Mouse (Mus musculus): ENCODE data around the gene Cwc25. TPM values are rescaled to one million over a fixed set of nuclear protein-coding genes. Genes with fewer than 3 reads are reported as not detected.
"Not testable (repeated sequence)": the region's sequence is repeated elsewhere in the genome, so short reads cannot be mapped to it uniquely, and the experiment has no call there.

Cwc25 gene
- total RNA-seq, 2 experiments from 2014 or later = 5.5 to 5.7 TPM

- no peak for DNase-seq
- intact Hi-C loops (cut with DNase I) = no loop called here
Measured at GRCm38 (mm10) chr11:97801409-97802193, 35.2 kb upstream of the Cwc25 start.

GRCm38 (mm10) chr11:97800691-97801408 is 34.5 kb upstream of the Cwc25 start:
- intact Hi-C loops (cut with DNase I) = no loop called here

GRCm38 (mm10) chr11:97799994-97800690 is 33.8 kb upstream of the Cwc25 start:
- intact Hi-C loops (cut with DNase I) = loop anchor here (2.0 to 5.0 kb wide), 2 partner anchors 37 to 83 kb away; no protein-coding TSS in a partner anchor
- peak; percentile 68 to 75 for DNase-seq

More at GRCm38 (mm10) chr11:97800691-97801408, 34.5 kb upstream of the Cwc25 start:
- no peak for DNase-seq

DNA sequence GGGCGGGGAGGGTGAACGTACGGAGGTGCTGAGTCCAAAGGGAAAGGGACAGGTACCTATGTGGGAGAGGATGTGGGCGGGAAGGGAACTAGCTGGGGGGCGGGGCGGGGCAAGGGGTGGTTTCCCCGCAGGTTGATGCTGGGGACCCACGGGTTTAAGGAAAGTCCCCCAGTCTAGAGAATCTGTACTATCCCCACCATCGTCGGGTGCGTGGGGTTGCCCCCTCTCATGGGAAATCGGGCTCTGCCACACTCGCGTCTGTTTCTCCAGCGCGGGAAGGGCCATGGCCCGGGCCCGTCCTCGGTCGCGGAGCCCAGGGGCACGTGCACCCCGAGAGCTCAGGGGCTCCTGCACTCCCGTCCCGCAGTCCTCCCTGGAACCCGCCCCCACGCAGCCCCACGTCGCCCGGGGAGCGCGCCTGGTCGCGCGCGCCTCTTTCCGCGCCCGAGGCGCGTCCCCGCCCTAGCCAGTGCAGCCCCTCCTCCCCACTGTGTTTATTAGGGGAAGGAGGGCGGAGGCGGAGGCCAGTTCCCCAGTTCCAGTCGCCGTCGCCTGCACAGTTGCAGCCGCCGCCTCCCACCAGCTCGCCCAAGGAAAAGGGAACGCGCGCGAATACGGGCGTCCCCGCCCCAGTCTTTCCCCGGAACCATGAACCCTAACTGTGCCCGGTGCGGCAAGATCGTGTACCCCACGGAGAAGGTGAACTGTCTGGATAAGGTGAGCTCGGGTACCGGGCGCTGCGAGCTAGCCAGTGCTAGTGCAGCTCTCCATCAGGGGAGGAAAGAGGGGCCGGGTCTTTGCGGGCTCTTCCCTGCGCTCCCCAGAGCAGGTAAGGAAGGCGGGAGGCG is 33.0 kb upstream of the Cwc25 start:
- intact Hi-C loops (cut with DNase I) = loop anchor here (2.0 to 5.0 kb wide), 2 partner anchors 38 to 83 kb away; no protein-coding TSS in a partner anchor
- peak; percentile 83 to 85 for DNase-seq

GRCm38 (mm10) chr11:97798782-97799145 is 32.4 kb upstream of the Cwc25 start, which contains the start of gene Lasp1:
TSS of gene Lasp1 (plus strand) at chr11:97799000.
- DNase-seq = peak; percentile 81 to 87
- intact Hi-C loops (cut with DNase I) = loop anchor here (2.0 to 5.0 kb wide), 2 partner anchors 39 to 84 kb away; no protein-coding TSS in a partner anchor

DNA sequence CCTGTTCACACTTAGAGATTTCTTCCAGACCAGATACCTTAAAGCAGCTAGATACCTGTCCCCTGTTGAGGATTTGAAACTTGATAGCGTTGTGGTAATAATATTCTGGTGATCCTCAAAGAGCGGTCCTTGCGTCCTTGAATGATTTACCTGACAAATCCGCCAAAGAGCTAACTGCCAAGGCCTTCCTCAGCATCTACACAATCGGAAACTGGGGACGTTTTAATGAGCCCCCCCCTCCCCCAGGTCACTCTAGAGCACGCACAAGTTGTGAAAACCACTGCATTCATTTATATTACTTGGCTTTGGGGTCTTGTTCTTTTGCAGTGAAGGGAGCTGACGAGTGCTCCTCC is 31.7 kb upstream of the Cwc25 start:
- intact Hi-C loops (cut with DNase I) = loop anchor here (2.0 to 5.0 kb wide), 2 partner anchors 39 to 85 kb away; no protein-coding TSS in a partner anchor
- no peak for DNase-seq

GRCm38 (mm10) chr11:97797369-97798082 is 31.2 kb upstream of the Cwc25 start:
- intact Hi-C loops (cut with DNase I) = loop anchor here (2.0 to 5.0 kb wide), 3 partner anchors 40 to 191 kb away; no protein-coding TSS in a partner anchor
- peak in 1 of 2 experiments; percentile 40 for DNase-seq

DNA sequence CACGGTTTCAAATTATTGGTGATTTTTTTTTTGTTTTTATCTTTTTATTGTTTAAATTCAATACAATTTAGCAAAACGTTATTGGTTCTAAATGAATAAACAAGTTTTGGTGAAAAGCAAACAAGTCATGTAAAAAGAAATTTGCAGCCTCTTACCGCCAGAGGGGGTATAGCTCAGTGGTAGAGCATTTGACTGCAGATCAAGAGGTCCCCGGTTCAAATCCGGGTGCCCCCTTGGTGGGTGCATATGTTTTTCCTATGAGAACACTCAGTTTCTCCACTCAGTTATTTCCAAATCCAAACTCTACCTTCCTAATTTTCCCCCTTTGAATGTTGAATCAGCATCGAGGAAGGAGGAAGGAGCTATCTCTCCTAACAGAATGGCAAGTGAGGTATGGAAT is 30.6 kb upstream of the Cwc25 start:
- DNase-seq = peak in 1 of 2 experiments; percentile 59
- intact Hi-C loops (cut with DNase I) = loop anchor here (2.0 to 5.0 kb wide), 2 partner anchors 40 to 192 kb away; no protein-coding TSS in a partner anchor

DNA sequence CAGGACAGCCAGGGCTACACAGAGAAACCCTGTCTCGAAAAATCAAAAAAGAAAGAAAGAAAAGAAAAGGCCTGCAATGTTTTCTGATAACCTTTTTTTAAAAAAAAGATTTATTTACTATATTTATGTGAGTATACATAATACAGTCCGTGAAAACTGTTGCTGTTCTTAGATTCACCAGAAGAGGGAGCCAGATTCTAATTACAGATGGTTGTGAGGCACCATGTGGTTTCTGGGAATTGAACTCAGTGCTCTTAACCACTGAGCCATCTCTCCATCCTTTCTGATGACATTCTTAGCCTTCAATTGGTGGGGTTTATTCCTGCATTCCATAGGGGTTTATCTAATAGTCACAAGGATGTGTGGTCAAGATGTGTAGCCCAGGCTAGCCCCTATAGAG is 26.8 kb upstream of the Cwc25 start:
- no peak for DNase-seq
- intact Hi-C loops (cut with DNase I) = loop anchor here (2.0 to 5.0 kb wide), 2 partner anchors 34 to 92 kb away; partner anchors contain the start of gene Fbxo47

GRCm38 (mm10) chr11:97790778-97791438 is 24.6 kb upstream of the Cwc25 start:
- DNase-seq = not testable (repeated sequence)
- intact Hi-C loops (cut with DNase I) = loop anchor here (5.0 kb wide), 1 partner anchor 36 kb away; no protein-coding TSS in a partner anchor

DNA sequence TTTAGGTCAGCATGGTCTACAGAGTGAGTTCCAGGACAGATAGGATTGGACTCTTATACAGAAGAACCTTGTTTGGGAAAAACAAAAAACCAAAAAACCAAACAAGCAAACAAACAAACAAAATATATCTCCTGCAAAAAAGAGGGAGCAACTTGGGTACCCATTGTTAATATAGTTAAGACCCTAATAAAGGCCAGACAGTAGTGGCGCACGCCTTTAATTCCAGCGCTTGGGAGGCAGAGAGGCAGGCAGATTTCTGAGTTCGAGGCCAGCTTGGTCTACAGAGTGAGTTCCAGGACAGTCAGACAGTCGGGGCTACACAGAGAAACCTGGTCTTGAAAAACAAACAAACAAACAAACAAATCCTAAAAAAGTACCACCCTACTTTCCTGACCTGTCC is 23.4 kb upstream of the Cwc25 start:
- intact Hi-C loops (cut with DNase I) = loop anchor here (2.0 to 5.0 kb wide), 2 partner anchors 38 to 57 kb away; no protein-coding TSS in a partner anchor

DNA sequence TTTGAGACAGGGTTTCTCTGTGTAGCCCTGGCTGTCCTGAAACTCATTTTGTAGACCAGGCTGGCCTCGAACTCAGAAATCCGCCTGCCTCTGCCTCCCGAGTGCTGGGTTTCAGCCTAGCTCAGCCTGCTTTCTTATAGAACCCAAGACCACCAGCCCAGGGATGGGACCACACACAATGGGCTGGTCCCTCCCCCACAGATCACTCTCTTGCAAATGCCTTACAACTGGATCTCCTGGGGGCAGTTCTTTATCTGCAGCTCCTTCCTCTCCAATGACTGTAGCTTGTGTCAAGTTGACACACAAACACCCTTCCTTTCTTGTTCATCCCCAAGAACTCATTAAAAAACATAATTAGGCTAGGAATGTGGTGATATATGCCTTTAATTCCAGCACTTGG is 21.6 kb upstream of the Cwc25 start:
- intact Hi-C loops (cut with DNase I) = loop anchor here (2.0 kb wide), 1 partner anchor 59 kb away; no protein-coding TSS in a partner anchor
- DNase-seq = no peak

More for the DNA sequence above, 23.4 kb upstream of the Cwc25 start:
- no peak for DNase-seq

DNA sequence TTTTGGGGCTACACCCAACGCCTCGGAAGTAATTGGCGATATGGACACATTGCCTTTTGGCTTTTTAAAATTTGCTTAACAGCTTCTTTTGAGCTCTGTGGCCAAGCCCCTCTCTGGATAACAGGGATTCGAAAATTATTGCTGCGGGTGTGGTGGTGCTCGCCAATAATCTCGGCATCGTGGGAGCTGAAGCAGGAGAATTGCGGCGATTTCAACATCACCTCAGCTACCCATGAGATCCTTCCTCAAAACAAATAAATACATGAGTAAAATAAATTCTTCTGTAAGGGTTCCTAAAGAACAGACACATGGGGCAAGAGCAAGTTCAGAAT is 16.2 kb upstream of the Cwc25 start:
- no peak for DNase-seq
- intact Hi-C loops (cut with DNase I) = no loop called here

GRCm38 (mm10) chr11:97781832-97782563 is 15.6 kb upstream of the Cwc25 start, which contains the start of gene Rpl23:
TSS of gene Rpl23 (minus strand) at chr11:97782437.
- intact Hi-C loops (cut with DNase I) = loop anchor here (2.0 kb wide), 1 partner anchor 15 kb away; the partner anchor contains the start of gene Cwc25

GRCm38 (mm10) chr11:97781478-97781831 is 15.1 kb upstream of the Cwc25 start:
- DNase-seq = no peak
- intact Hi-C loops (cut with DNase I) = loop anchor here (2.0 kb wide), 1 partner anchor 15 kb away; the partner anchor contains the start of gene Cwc25

More at GRCm38 (mm10) chr11:97781832-97782563, 15.6 kb upstream of the Cwc25 start, which contains the start of gene Rpl23:
- peak; percentile 98 to 99 for DNase-seq

- intact Hi-C loops (cut with DNase I) = loop anchor here (2.0 kb wide), 1 partner anchor 13 kb away; the partner anchor contains the start of gene Cwc25
- DNase-seq = no peak
Measured at GRCm38 (mm10) chr11:97779968-97780701, 13.8 kb upstream of the Cwc25 start.

DNA sequence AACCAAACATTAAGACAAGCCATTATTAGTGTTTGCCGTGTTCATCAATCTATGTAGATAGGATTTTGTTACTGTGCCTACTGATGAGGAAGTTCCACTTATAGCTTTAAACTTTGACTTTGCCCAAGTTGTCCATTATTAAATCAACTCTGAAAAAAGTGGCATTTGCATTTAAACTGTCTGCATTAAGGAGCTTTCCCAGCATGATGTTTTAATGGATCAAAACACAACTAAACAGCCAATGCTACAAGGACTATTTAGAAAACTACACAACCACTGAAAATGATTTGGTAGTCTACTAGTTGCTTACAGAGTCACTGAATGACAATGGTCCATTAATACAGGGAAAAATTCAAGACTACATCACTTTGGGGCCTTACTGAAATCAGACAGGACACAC is 12.6 kb upstream of the Cwc25 start:
- intact Hi-C loops (cut with DNase I) = no loop called here
- DNase-seq = no peak
